In genomic region chr6:52230516-52231165, GRCm38 (mm10) we compare ENCODE assay signal across 12 mouse cellular contexts. TPM values are rescaled to one million over a fixed set of nuclear protein-coding genes. Genes with fewer than 3 reads are reported as not detected.
A peak's percentile ranks its signal among the peaks of the same experiment; 100 is the strongest.
DNase-seq lines count a peak whose midpoint lies in the region; ATAC-seq and TF ChIP-seq lines count a peak whose summit lies in the region.
"Had no signal": no experiment of that assay in that cellular context is flagged by ENCODE, and none has a peak within 500 bp of the region (broad histone marks: within the 10 kb centered on the region; RNA-seq: fewer than 3 reads in every experiment).

TSS of gene Hoxa9 (minus strand) at chr6:52231089.

- no peaks in the 10 kb centered on the region for H3K9me3 ChIP-seq in stomach, embryonic 14.5 days (ENCODE audit: control insufficient read depth, low read depth, low read length)
- no peaks in the 10 kb centered on the region for H3K9me3 ChIP-seq in stomach, postnatal 0 days (ENCODE audit: control insufficient read depth, low read length)
- no peaks in the 10 kb centered on the region for H3K9me3 ChIP-seq in kidney, embryonic 15.5 days (replicated peaks)
- no peaks in the 10 kb centered on the region for H3K9me3 ChIP-seq in neural tube, embryonic 13.5 days
- H3K9me3 ChIP-seq: forebrain, embryonic 12.5 days had no signal

- H3K9ac ChIP-seq in stomach, embryonic 14.5 days (replicated peaks; ENCODE audit: low read depth, low read length), result no peak within 1 kb of the TSS
- no peak within 1 kb of the TSS for H3K9ac ChIP-seq in stomach, postnatal 0 days (ENCODE audit: low read length)
- peak within 1 kb of the TSS; percentile 96 for H3K9ac ChIP-seq in kidney, embryonic 15.5 days
- peak within 1 kb of the TSS; percentile 98 for H3K9ac ChIP-seq in neural tube, embryonic 13.5 days
- H3K9ac ChIP-seq: forebrain, embryonic 12.5 days; liver, embryonic 14.5 days had no signal

- H3K4me1 ChIP-seq in stomach, embryonic 14.5 days (ENCODE audit: control insufficient read depth, insufficient read depth, low read length), result 0 out of 2 replicates have a peak, but pooled peaks cover 3% of the 10 kb centered on the region
- H3K4me1 ChIP-seq in stomach, postnatal 0 days (replicated peaks; ENCODE audit: control insufficient read depth, insufficient read depth), result no peaks in the 10 kb centered on the region
- H3K4me1 ChIP-seq in kidney, embryonic 15.5 days, result peaks cover 32% of the 10 kb centered on the region
- H3K4me1 ChIP-seq in neural tube, embryonic 13.5 days (replicated peaks), result peaks cover 29% of the 10 kb centered on the region
- H3K4me1 ChIP-seq: forebrain, embryonic 12.5 days had no signal

- peak within 1 kb of the TSS; percentile 93 for H3K27ac ChIP-seq in gastrocnemius, adult 2 months
- no peak within 1 kb of the TSS for H3K27ac ChIP-seq in stomach, embryonic 14.5 days (ENCODE audit: low read length)
- no peak within 1 kb of the TSS for H3K27ac ChIP-seq in stomach, postnatal 0 days (replicated peaks)
- peak within 1 kb of the TSS; percentile 97 for H3K27ac ChIP-seq in kidney, embryonic 15.5 days
- peak within 1 kb of the TSS; percentile 98 for H3K27ac ChIP-seq in neural tube, embryonic 13.5 days (replicated peaks)
- H3K27ac ChIP-seq: forebrain, embryonic 12.5 days; hindbrain, postnatal 0 days; liver, embryonic 14.5 days had no signal

- intact Hi-C loops in gastrocnemius, adult 2 months (cut with DNase I), result no loop called here

- no peak for TF ChIP-seq CTCF in gastrocnemius, adult 2 months (IDR thresholded peaks at IDR 0.05)
- TF ChIP-seq CTCF in stomach, postnatal 0 days (IDR thresholded peaks at IDR 0.05; ENCODE audit: low read depth), result no peak

- H3K4me2 ChIP-seq in stomach, embryonic 14.5 days (replicated peaks; ENCODE audit: low read depth, low read length), result no peak within 1 kb of the TSS
- no peak within 1 kb of the TSS for H3K4me2 ChIP-seq in stomach, postnatal 0 days (replicated peaks; ENCODE audit: low read depth)
- peak within 1 kb of the TSS; percentile 74 for H3K4me2 ChIP-seq in kidney, embryonic 15.5 days
- H3K4me2 ChIP-seq in neural tube, embryonic 13.5 days, result peak within 1 kb of the TSS; percentile 97
- H3K4me2 ChIP-seq: forebrain, embryonic 12.5 days had no signal

- H3K4me3 ChIP-seq in gastrocnemius, adult 2 months, result peak within 1 kb of the TSS; percentile 76
- 0 out of 2 replicates have a peak within 1 kb of the TSS, but pooled peaks have one; percentile 9 for H3K4me3 ChIP-seq in stomach, embryonic 14.5 days (ENCODE audit: low read depth, low read length)
- H3K4me3 ChIP-seq in stomach, postnatal 0 days (ENCODE audit: low read depth, low read length), result no peak within 1 kb of the TSS
- H3K4me3 ChIP-seq in kidney, embryonic 15.5 days (replicated peaks), result peak within 1 kb of the TSS; percentile 76
- peak within 1 kb of the TSS; percentile 59 for H3K4me3 ChIP-seq in neural tube, embryonic 13.5 days
- H3K4me3 ChIP-seq: forebrain, embryonic 12.5 days had no signal

- H3K27me3 ChIP-seq in stomach, embryonic 14.5 days (ENCODE audit: control insufficient read depth, insufficient read depth, low read length), result peaks cover 70% of the 10 kb centered on the region
- H3K27me3 ChIP-seq in stomach, postnatal 0 days (ENCODE audit: control insufficient read depth, insufficient read depth, low read length), result peaks cover 50% of the 10 kb centered on the region
- peaks cover 7% of the 10 kb centered on the region; the same call in 1 of the 2 replicates for H3K27me3 ChIP-seq in kidney, embryonic 15.5 days
- peaks cover 17% of the 10 kb centered on the region for H3K27me3 ChIP-seq in neural tube, embryonic 13.5 days

- no peaks in the 10 kb centered on the region for H3K36me3 ChIP-seq in stomach, embryonic 14.5 days (ENCODE audit: control insufficient read depth, insufficient read depth, low read length)
- H3K36me3 ChIP-seq in stomach, postnatal 0 days (ENCODE audit: control insufficient read depth, insufficient read depth, low read length), result no peaks in the 10 kb centered on the region
- no peaks in the 10 kb centered on the region for H3K36me3 ChIP-seq in kidney, embryonic 15.5 days
- no peaks in the 10 kb centered on the region for H3K36me3 ChIP-seq in neural tube, embryonic 13.5 days
- H3K36me3 ChIP-seq: forebrain, embryonic 12.5 days had no signal

- no peak for TF ChIP-seq EP300 in stomach, postnatal 0 days (optimal IDR thresholded peaks at IDR 0.05)

- peak; percentile 80 for DNase-seq in gastrocnemius, adult 2 months
- no peak for DNase-seq in gastrocnemius, adult 18-20 months (ENCODE audit: low spot score)
- no peak for DNase-seq in stomach, postnatal 0 days (ENCODE audit: low spot score)
- DNase-seq in ovary, postnatal 14 days (ENCODE audit: low spot score), result no peak
- no peak for DNase-seq in adrenal gland, adult 8-10 months
- DNase-seq: cerebellum, adult 18-20 months had no signal

- ATAC-seq in stomach, embryonic 14.5 days (ENCODE audit: insufficient number of reproducible peaks, insufficient read depth, low FRiP score, low read depth), result no peak
- no peak for ATAC-seq in stomach, postnatal 0 days (ENCODE audit: low FRiP score, low TSS enrichment)
- ATAC-seq in kidney, embryonic 15.5 days (replicated peaks; ENCODE audit: low FRiP score), result peak; percentile 43
- 0 out of 2 replicates have a peak, but pooled peaks have one; percentile 9 for ATAC-seq in neural tube, embryonic 13.5 days (ENCODE audit: low read depth)
- ATAC-seq: hindbrain, postnatal 0 days had no signal

- WGBS in stomach, embryonic 14.5 days, result under 1% methylated on average over 24 of the region's 36 CpGs
- WGBS in stomach, postnatal 0 days, result 4% methylated on average over 28 of the region's 36 CpGs
- WGBS in kidney, embryonic 15.5 days, result under 1% methylated on average over 25 of the region's 36 CpGs
- WGBS in neural tube, embryonic 13.5 days, result under 1% methylated on average over 19 of the region's 36 CpGs

RNA-seq across cellular contexts. Expression of gene Hoxa9, which starts in this region (rescaled TPM):
- total RNA-seq in gastrocnemius, adult 2 months (2021), result 1 to 10 TPM; 7.5 to 8.8 TPM
- total RNA-seq in gastrocnemius, adult 18-20 months (2021), result 1 to 10 TPM; 7.2 to 7.4 TPM
- 1.5 and 1.9 TPM in 2 replicates for polyA plus RNA-seq in stomach, embryonic 14.5 days (2014; fragmentation: Nextera tagmentation; extraction: Ambion mirVana)
- 0.13 and 0.61 TPM in 2 replicates for polyA plus RNA-seq in stomach, postnatal 0 days (2015; fragmentation: Nextera tagmentation; extraction: Ambion mirVana)
- 53.4 and 65.1 TPM in 2 replicates for polyA plus RNA-seq in kidney, embryonic 15.5 days (2015; fragmentation: Nextera tagmentation; extraction: Ambion mirVana)
- 125 and 130 TPM in 2 replicates for polyA plus RNA-seq in neural tube, embryonic 13.5 days (2015; fragmentation: Nextera tagmentation; extraction: Ambion mirVana)
- under 1 TPM in 3 of 4 experiments, not detected in 1; 0.27 to 0.56 (median 0.55) TPM for total RNA-seq in adrenal gland, adult 8-10 months (2022)
- polyA plus RNA-seq: forebrain, embryonic 12.5 days; hindbrain, postnatal 0 days had no signal

Comparison
In these comparisons a context has a peak if more than half of its experiments do, and no peak if none do; other contexts are left out.
1. RNA of gene Hoxa9 (total RNA-seq): 7.5 to 8.8 TPM in gastrocnemius, adult 2 months and 7.2 to 7.4 TPM in gastrocnemius, adult 18-20 months; 0.27 to 0.56 TPM in adrenal gland, adult 8-10 months; every median in the first group is over 4 times any median in the second.
2. RNA of gene Hoxa9 (polyA plus RNA-seq): 125 to 130 TPM in neural tube, embryonic 13.5 days and 53.4 to 65.1 TPM in kidney, embryonic 15.5 days; 1.5 to 1.9 TPM in stomach, embryonic 14.5 days and 0.13 to 0.61 TPM in stomach, postnatal 0 days; every median in the first group is over 10 times any median in the second.
3. H3K27ac ChIP-seq: peak in gastrocnemius, adult 2 months (single experiment), kidney, embryonic 15.5 days (single experiment) and neural tube, embryonic 13.5 days (single experiment); none in stomach, embryonic 14.5 days (single experiment) and stomach, postnatal 0 days (single experiment).
4. ATAC-seq: peak in kidney, embryonic 15.5 days (single experiment) and neural tube, embryonic 13.5 days (single experiment); none in stomach, embryonic 14.5 days (single experiment) and stomach, postnatal 0 days (single experiment).
5. H3K4me2 ChIP-seq: peak in kidney, embryonic 15.5 days (single experiment) and neural tube, embryonic 13.5 days (single experiment); none in stomach, embryonic 14.5 days (single experiment) and stomach, postnatal 0 days (single experiment).
6. H3K9ac ChIP-seq: peak in kidney, embryonic 15.5 days (single experiment) and neural tube, embryonic 13.5 days (single experiment); none in stomach, embryonic 14.5 days (single experiment) and stomach, postnatal 0 days (single experiment).